Mouse (Mus musculus): Measurements from ENCODE around the gene Tex13b.
"Not testable (repeated sequence)": the region's sequence is repeated elsewhere in the genome, so short reads cannot be mapped to it uniquely, and the experiment has no call there.

The Tex13b gene

GRCm38 (mm10) chrX:140813312-140814006, at the start of gene Tex13b:
Tex13b (minus strand) TSS chrX:140813433.
- DNase-seq (ENCODE audit: low read depth), result no peak

DNA sequence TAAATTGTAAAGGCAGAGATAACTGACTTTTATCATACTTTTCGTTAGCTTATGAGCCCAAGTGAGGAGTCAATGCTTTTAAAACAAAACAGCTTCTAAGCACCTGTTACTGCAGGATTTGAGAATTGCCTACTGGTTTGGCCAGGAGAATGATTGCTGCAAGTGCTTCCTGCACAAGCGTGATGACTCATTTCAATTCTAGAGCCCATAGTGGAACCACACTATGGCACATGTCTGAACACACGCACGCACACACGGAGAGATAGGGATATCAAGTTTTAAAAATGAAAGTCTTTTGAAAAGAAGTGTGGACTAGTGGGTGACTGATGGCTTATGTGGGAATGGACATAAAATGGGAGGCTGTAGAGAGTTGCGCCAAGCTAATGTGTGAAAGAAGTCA, 49.5 kb upstream of the Tex13b start:
- no peak for DNase-seq (ENCODE audit: low read depth)

DNA sequence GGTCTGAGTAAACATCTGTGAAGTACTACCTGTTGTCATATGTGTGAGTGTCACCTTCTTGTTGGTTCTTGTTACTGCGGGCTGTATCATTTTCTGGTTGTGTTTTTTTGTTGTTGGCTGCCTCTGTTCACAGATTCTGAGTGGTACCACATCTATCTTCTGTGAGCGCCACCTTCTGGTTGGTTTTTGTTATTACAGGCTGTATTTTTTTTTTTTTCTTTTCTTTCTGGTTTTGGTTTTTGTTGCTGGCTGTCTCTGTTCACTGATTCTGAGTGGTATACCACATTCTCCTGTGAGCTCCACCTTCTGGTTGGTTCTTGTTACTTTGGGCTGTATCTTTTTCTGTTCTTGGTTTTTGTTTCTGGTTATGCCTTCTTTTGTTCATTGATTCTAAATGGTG, 44.2 kb upstream of the Tex13b start:
- DNase-seq (ENCODE audit: low read depth), result peak; percentile 23

GRCm38 (mm10) chrX:140857040-140857439, 43.8 kb upstream of the Tex13b start:
- not testable (repeated sequence) for DNase-seq (ENCODE audit: low read depth)

- no peak for DNase-seq (ENCODE audit: low read depth)
Measured at GRCm38 (mm10) chrX:140854561-140854960, 41.3 kb upstream of the Tex13b start.

DNA sequence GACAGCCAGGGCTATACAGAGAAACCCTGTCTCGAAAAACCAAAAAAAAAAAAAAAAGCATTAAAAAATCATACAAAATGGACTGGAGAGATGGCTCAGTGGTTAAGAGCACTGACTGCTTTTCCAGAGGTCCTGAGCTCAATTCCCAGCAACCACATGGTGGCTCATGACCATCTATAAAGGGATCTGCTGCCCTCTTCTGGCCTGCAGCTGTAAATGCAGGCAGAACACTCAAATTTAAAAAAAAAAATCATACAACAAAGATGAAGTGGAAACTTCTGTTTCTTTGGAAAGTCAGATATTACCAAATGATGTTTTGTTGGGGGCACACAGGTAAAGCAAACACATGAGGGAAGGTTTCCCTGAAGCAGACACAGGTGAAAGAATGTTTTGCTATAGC, 32.2 kb upstream of the Tex13b start:
- DNase-seq (ENCODE audit: low read depth), result not testable (repeated sequence)

DNA sequence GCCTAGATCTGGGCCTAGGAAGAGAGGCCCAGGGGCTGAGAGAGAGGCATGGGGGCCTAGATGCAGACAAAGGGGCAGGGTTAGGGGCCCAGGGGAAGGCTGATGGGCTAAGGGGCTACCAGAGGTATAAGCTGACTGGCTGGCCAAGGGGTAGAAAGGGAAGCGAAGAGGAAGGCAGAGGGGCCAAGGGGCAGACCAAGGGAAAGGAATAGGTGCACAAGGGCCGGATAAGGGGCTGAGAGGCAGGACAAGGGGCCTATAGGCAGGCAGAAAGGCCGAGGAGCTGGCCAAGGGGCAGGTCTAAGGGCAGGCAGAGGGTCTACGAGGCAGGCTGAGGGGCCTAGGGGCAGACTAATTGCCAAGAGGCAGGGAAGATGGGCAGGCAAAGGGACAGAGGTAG, 26.7 kb upstream of the Tex13b start:
- DNase-seq (ENCODE audit: low read depth), result no peak

- no peak for DNase-seq (ENCODE audit: low read depth)
Measured at GRCm38 (mm10) chrX:140838077-140838476, 24.8 kb upstream of the Tex13b start.

GRCm38 (mm10) chrX:140831706-140832105, 18.5 kb upstream of the Tex13b start:
- peak; percentile 40 for DNase-seq (ENCODE audit: low read depth)

GRCm38 (mm10) chrX:140822295-140822694, 9.1 kb upstream of the Tex13b start:
- no peak for DNase-seq (ENCODE audit: low read depth)

GRCm38 (mm10) chrX:140805340-140805739, 7.9 kb downstream of the Tex13b start:
- DNase-seq (ENCODE audit: low read depth), result no peak

DNA sequence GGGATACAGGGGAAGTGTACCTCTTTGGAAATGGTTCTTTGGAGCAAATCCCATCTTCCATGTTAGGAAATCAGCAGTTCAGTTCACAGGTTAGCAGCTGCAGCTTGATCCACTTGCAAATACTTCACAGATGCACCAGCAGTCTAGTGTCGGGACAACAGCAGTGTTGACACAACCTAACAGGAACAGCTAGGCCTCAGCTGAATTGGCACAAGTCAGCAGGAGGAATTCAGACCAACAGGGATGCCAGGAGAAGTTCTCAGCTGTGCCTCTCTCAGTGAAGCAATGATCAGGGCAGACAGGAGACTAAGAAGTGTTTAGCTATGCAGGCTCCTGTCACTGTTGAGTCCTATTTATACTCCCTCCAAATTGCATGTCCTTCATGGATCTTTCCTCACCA, 43.4 kb downstream of the Tex13b start:
- peak; percentile 18 for DNase-seq (ENCODE audit: low read depth)

Data from fibroblast of lung, adult 2 months (primary cell).